Mouse (Mus musculus) neural tube, embryonic 11.5 days (tissue): ENCODE data around the gene Syt17. TPM values are rescaled to one million over a fixed set of nuclear protein-coding genes. Genes with fewer than 3 reads are reported as not detected.
A peak's percentile ranks its signal among the peaks of the same experiment; 100 is the strongest.

Experiments used
- ATAC-seq: fragments of 200-750 bp; cut with Nextera tagmentation; 2 replicates; pipeline ENCODE4 v1.8.0; 2017; ENCODE audit warnings: moderate number of reproducible peaks, mild to moderate bottlenecking, moderate TSS enrichment, moderate library complexity; ENCODE audit not compliant: insufficient read depth, low FRiP score, low TSS enrichment
- DNase-seq: peaks from one replicate; pipeline ENCODE4 v3.0.0-alpha.2; 2015; ENCODE audit warnings: low spot score
- H3K27ac ChIP-seq: fragments of 300-500 bp; sonication (generic); 2 replicates; pipeline ENCODE4 v1.5.1; 2014; ENCODE audit warnings: low read depth, mild to moderate bottlenecking, low read length
- H3K27me3 ChIP-seq: fragments of 300-500 bp; sonication (generic); 2 replicates; pipeline ENCODE4 v1.6.1; 2014; ENCODE audit warnings: mild to moderate bottlenecking, low read length, mixed read lengths; ENCODE audit not compliant: control insufficient read depth, insufficient read depth
- H3K36me3 ChIP-seq: fragments of 300-500 bp; sonication (generic); 2 replicates; pipeline ENCODE4 v1.6.1; 2014; ENCODE audit warnings: mild to moderate bottlenecking, low read length, moderate library complexity, mixed read lengths; ENCODE audit not compliant: control insufficient read depth, insufficient read depth
- H3K4me1 ChIP-seq: fragments of 300-500 bp; sonication (generic); 2 replicates; pipeline ENCODE4 v1.6.1; 2014; ENCODE audit warnings: low read length, mixed read lengths; ENCODE audit not compliant: control insufficient read depth, insufficient read depth
- H3K4me2 ChIP-seq: fragments of 300-500 bp; sonication (generic); 2 replicates; pipeline ENCODE4 v1.6.1; 2014; ENCODE audit warnings: low read depth, mild to moderate bottlenecking, moderate library complexity
- H3K4me3 ChIP-seq: fragments of 300-500 bp; sonication (generic); 2 replicates; pipeline ENCODE4 v1.5.1; 2014; ENCODE audit warnings: low read depth, low read length
- H3K9ac ChIP-seq: fragments of 300-500 bp; sonication (generic); 2 replicates; pipeline ENCODE4 v1.6.1; 2014; ENCODE audit warnings: mild to moderate bottlenecking, low read length
- H3K9me3 ChIP-seq: fragments of 300-500 bp; sonication (generic); 2 replicates; pipeline ENCODE4 v1.6.1; 2016; ENCODE audit warnings: low read length; ENCODE audit not compliant: control insufficient read depth
- WGBS: fragments of 180-500 bp; shearing (Covaris S2); extraction: QIAGEN DNeasy Blood & Tissue Kit; methylation state at CpG from one replicate; pipeline ENCODE4 v1.1.7; 2014; 5-methylcytosine and 5-hydroxymethylcytosine counted together
- polyA plus RNA-seq: library from polyadenylated mRNA; unstranded; fragments of >200 nt; fragmentation: Nextera tagmentation; extraction: Ambion mirVana; gene quantifications from 2 replicates; pipeline ENCODE4 v1.2.1, GENCODE M21; 2014

Syt17 gene
- polyA plus RNA-seq, 1 experiment from 2014 or later: 7.8 TPM

GRCm38 (mm10) chr7:118371361-118371760, 76.7 kb downstream of the Syt17 start:
- DNase-seq (no peak), ATAC-seq (no peak)
- Histone ChIP-seq H3K4me2 (no peak overlapping the region), H3K4me3 (no peak overlapping the region), H3K4me1 (no peaks in the 10 kb centered on the region), H3K36me3 (no peaks in the 10 kb centered on the region), H3K9me3 (no peaks in the 10 kb centered on the region), H3K27ac (no peak overlapping the region), H3K27me3 (no peaks in the 10 kb centered on the region), H3K9ac (no peak overlapping the region)
- WGBS: 92% methylated on average over 5 of the region's 5 CpGs

GRCm38 (mm10) chr7:118369705-118370104, 78.3 kb downstream of the Syt17 start:
- 52% methylated on average over 2 of the region's 2 CpGs for WGBS
- Histone ChIP-seq H3K9me3 (no peaks in the 10 kb centered on the region), H3K4me1 (no peaks in the 10 kb centered on the region), H3K9ac (no peak overlapping the region), H3K36me3 (no peaks in the 10 kb centered on the region), H3K27ac (no peak overlapping the region), H3K4me3 (no peak overlapping the region), H3K27me3 (no peaks in the 10 kb centered on the region), H3K4me2 (no peak overlapping the region)
- no peak for ATAC-seq
- DNase-seq: no peak

- no peak for ATAC-seq
- no peaks in the 10 kb centered on the region for H3K4me1 ChIP-seq
- H3K9me3 ChIP-seq: no peaks in the 10 kb centered on the region
- no peaks in the 10 kb centered on the region for H3K36me3 ChIP-seq
- no peak for DNase-seq
- no peak overlapping the region for H3K4me3 ChIP-seq
- no peak overlapping the region for H3K27ac ChIP-seq
- H3K9ac ChIP-seq: no peak overlapping the region
- 72% methylated on average over 3 of the region's 3 CpGs for WGBS
- H3K27me3 ChIP-seq: no peaks in the 10 kb centered on the region
- H3K4me2 ChIP-seq: no peak overlapping the region
These were observed 82.1 kb downstream of the Syt17 start for GRCm38 (mm10) chr7:118365902-118366301.

DNA sequence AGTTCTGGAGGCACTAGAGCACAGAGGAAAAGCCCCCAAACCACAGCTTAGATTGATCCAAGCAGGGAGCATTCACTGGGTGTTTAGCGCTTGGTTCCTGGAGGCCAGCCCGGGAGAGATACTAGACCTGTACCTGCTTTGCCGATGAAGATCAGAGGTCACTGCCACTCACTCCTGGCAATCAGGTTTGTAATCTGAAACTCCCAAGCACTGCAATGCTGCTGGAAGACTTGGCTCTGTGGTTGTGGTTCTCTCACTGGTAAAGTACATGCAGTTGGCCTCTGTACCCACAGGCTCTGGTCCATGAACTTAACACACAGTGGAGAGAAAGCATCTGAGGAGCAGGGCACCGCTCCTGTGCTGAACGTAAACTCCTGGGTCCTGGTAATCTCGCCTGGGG, 82.8 kb downstream of the Syt17 start:
- no peak overlapping the region for H3K27ac ChIP-seq
- WGBS: 71% methylated on average over 6 of the region's 6 CpGs
- no peaks in the 10 kb centered on the region for H3K4me1 ChIP-seq
- no peak overlapping the region for H3K4me3 ChIP-seq
- no peak overlapping the region for H3K4me2 ChIP-seq
- no peaks in the 10 kb centered on the region for H3K9me3 ChIP-seq
- no peaks in the 10 kb centered on the region for H3K36me3 ChIP-seq
- ATAC-seq: no peak
- DNase-seq: no peak
- H3K27me3 ChIP-seq: no peaks in the 10 kb centered on the region
- H3K9ac ChIP-seq: no peak overlapping the region

- H3K27ac ChIP-seq: no peak overlapping the region
- H3K4me2 ChIP-seq: no peak overlapping the region
- no peak overlapping the region for H3K4me3 ChIP-seq
- no peaks in the 10 kb centered on the region for H3K27me3 ChIP-seq
- H3K9me3 ChIP-seq: no peaks in the 10 kb centered on the region
- DNase-seq: no peak
- no peaks in the 10 kb centered on the region for H3K36me3 ChIP-seq
- ATAC-seq: no peak
- H3K4me1 ChIP-seq: no peaks in the 10 kb centered on the region
- WGBS: 47% methylated on average over 7 of the region's 7 CpGs
- no peak overlapping the region for H3K9ac ChIP-seq
These were observed 83.5 kb downstream of the Syt17 start for GRCm38 (mm10) chr7:118364353-118365007.

- H3K9me3 ChIP-seq: no peaks in the 10 kb centered on the region
- no peak overlapping the region for H3K27ac ChIP-seq
- no peak overlapping the region for H3K9ac ChIP-seq
- H3K4me2 ChIP-seq: no peak overlapping the region
- no peaks in the 10 kb centered on the region for H3K27me3 ChIP-seq
- WGBS: 92% methylated on average over 6 of the region's 6 CpGs
- no peak overlapping the region for H3K4me3 ChIP-seq
- no peaks in the 10 kb centered on the region for H3K36me3 ChIP-seq
- H3K4me1 ChIP-seq: no peaks in the 10 kb centered on the region
- ATAC-seq (no peak), DNase-seq (no peak)
These were observed 84.3 kb downstream of the Syt17 start for GRCm38 (mm10) chr7:118363587-118364233.

DNA sequence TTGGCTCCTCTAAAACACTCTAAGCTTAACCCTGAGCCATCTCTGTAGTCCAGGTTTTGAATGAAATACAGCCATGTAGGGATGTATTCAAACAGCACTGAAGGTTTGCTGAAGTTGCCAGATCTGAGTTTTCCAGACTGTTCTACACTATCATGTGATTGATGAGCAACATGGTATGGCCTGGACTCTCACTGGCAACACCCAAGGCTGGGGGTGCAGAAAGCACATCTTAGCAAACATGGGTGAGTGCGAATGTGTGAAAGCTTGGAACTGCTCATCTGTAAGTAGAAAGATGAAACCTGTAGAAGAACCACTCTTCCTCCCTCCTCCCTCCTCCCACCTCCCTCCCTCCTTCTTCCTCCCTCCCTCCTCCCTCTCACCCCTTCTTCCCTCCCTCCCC, 85.1 kb downstream of the Syt17 start:
- 100% methylated on average over 1 of the region's 1 CpGs for WGBS
- no peaks in the 10 kb centered on the region for H3K4me1 ChIP-seq
- no peak overlapping the region for H3K27ac ChIP-seq
- H3K9me3 ChIP-seq: no peaks in the 10 kb centered on the region
- no peak overlapping the region for H3K9ac ChIP-seq
- ATAC-seq: no peak
- H3K4me2 ChIP-seq: no peak overlapping the region
- H3K4me3 ChIP-seq: no peak overlapping the region
- no peak for DNase-seq
- no peaks in the 10 kb centered on the region for H3K27me3 ChIP-seq
- no peaks in the 10 kb centered on the region for H3K36me3 ChIP-seq

- no peaks in the 10 kb centered on the region for H3K36me3 ChIP-seq
These were observed 85.8 kb downstream of the Syt17 start for GRCm38 (mm10) chr7:118362258-118362657.

GRCm38 (mm10) chr7:118358977-118359376, 89.0 kb downstream of the Syt17 start:
- DNase-seq (peak; percentile 26), ATAC-seq (no peak)
- 42% methylated on average over 3 of the region's 3 CpGs for WGBS

More at GRCm38 (mm10) chr7:118362258-118362657, 85.8 kb downstream of the Syt17 start:
- DNase-seq (no peak), ATAC-seq (no peak)
- no peak overlapping the region for H3K9ac ChIP-seq
- no peak overlapping the region for H3K27ac ChIP-seq
- H3K9me3 ChIP-seq: no peaks in the 10 kb centered on the region
- H3K4me1 ChIP-seq: no peaks in the 10 kb centered on the region
- no peaks in the 10 kb centered on the region for H3K27me3 ChIP-seq
- H3K4me3 ChIP-seq: no peak overlapping the region
- WGBS: 70% methylated on average over 3 of the region's 3 CpGs
- no peak overlapping the region for H3K4me2 ChIP-seq

More at GRCm38 (mm10) chr7:118358977-118359376, 89.0 kb downstream of the Syt17 start:
- Histone ChIP-seq H3K4me3 (no peak overlapping the region), H3K27me3 (no peaks in the 10 kb centered on the region), H3K9ac (no peak overlapping the region), H3K27ac (no peak overlapping the region), H3K9me3 (no peaks in the 10 kb centered on the region), H3K4me2 (no peak overlapping the region), H3K4me1 (no peaks in the 10 kb centered on the region), H3K36me3 (no peaks in the 10 kb centered on the region)
